Mouse (Mus musculus) E14TG2a.4 (cell line): Measurements from ENCODE around the gene Gcm2.

ENCODE experiments used
- CTCF ChIP-seq: conservative IDR thresholded peaks from 2 replicates; pipeline ENCODE4 v1.5.1; 2014; ENCODE audit warnings: low read length
- NANOG ChIP-seq: IDR thresholded peaks from 2 replicates; pipeline ENCODE4 v1.6.1; 2014; ENCODE audit warnings: borderline replicate concordance, low read length, mixed read lengths

- TF ChIP-seq CTCF (no peak), NANOG (no peak)
These were observed 8.5 kb upstream of the Gcm2 start for GRCm38 (mm10) chr13:41119152-41119945.
